Mouse (Mus musculus) embryonic stem cell, embryonic (primary cell): ENCODE measurements around the gene 1600015I10Rik.
"Not testable (repeated sequence)": the region's sequence is repeated elsewhere in the genome, so short reads cannot be mapped to it uniquely, and the experiment has no call there.

ENCODE experiments used
- CTCF ChIA-PET, 4 experiments: fragments of 300-600 bp in 2 of 4; fragments of 350-600 bp in 2 of 4; sonication (Branson Sonifier 250); formaldehyde crosslinking; loops; one replicate each; lab custom pipeline; 2022; ENCODE audit warnings: inconsistent platforms in 2 of 4; lab: Charles Lee
- POLR2A ChIA-PET, 4 experiments: fragments of 300-600 bp in 2 of 4; fragments of 350-600 bp in 2 of 4; sonication (Branson Sonifier 250); formaldehyde crosslinking; loops; one replicate each; lab custom pipeline; 2022; ENCODE audit warnings: antibody characterized with exemption in 4 of 4, inconsistent platforms in 1 of 4; lab: Charles Lee

Gene 1600015I10Rik

DNA sequence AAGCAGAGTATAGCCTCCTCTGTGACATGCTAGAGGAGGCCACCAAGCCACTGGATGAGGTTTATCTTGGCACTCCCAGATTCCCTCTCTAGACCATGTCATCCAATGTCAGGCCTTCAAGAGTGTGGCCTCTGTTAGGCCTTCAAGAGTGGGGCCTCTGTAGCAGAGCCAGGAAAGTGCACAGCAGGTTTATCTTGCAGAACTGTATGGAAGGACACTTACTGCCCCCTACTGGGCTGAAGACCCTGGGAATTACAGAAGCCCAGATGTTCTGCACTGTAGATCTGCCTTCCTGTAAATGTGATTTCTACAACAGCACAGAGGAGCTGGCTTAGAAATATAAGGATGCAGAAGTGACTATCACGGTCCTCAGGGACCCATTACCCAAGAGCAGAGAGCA is 25.3 kb downstream of the 1600015I10Rik start:
- CTCF ChIA-PET: interaction anchor here in 2 of 4 experiments (0.6 to 0.7 kb wide), 2 partner anchors 313 to 406 kb away, joined by 3 read pairs; no protein-coding TSS in a partner anchor
- POLR2A ChIA-PET: no interaction called here

DNA sequence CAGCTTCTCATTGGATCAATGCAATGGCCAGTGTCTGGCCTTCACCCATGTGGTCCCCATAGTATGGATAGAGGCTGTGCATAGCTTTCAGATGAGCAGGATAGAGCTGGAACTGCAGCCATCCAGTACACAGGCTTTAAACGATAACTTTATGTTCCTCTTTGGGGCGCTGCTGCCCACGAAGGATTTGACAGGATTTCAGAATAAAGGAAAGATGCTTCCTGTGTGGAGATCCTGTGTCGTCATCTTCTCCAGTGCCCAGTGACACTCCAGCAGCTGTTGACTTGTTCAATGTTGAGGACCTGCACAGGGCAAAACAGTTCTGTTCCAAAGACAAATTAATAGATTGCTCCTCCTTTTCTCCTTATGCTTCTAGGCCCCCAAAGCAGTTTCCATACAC is 27.1 kb downstream of the 1600015I10Rik start:
- POLR2A ChIA-PET: no interaction called here
- CTCF ChIA-PET: interaction anchor here in 2 of 4 experiments (0.5 to 2.1 kb wide), 3 partner anchors 96 to 1629 kb away, joined by 3 to 17 read pairs (median 3); no protein-coding TSS in a partner anchor

DNA sequence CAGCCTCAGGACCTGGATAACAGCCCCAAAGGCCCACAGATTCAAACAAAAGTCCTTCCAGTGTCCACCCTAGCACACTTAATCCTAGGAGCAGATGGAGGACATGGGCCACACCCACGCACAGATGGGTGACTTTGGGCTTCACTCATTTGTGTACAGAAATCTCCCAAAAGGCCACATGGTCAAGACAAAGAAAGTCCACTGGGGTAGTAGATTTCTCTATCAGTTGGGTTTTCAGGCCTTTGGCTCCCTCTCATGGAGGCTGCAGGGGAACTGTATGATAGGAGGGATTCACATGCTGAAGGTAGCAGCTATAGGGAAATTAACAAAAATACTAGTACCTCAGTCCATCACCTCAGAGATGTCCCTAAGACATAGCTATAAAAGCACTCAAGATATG is 28.4 kb downstream of the 1600015I10Rik start:
- POLR2A ChIA-PET: no interaction called here
- CTCF ChIA-PET: interaction anchor here (0.5 to 2.1 kb wide), 8 partner anchors 98 to 312 kb away, joined by 3 to 17 read pairs (median 6); no protein-coding TSS in a partner anchor

DNA sequence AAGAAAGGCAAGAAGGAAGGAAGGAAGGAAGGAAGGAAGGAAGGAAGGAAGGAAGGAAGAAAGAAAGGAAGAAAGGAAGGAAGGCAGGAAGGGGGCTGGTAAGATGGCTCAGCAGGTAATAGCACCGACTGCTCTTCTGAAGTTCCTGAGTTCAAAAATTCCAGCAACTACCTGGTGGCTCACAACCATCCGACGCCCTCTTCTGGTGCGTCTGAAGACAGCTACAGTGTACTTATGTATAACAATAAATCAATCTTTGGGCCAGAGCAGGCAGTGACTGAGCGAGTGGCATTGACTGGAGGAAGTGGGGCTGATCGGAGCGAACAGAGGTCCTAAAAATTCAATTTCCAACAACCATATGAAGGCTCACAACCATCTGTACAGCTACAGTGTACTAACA is 29.5 kb downstream of the 1600015I10Rik start:
- CTCF ChIA-PET: interaction anchor here (0.5 to 1.7 kb wide), 11 partner anchors 12 to 1619 kb away, joined by 3 to 10 read pairs (median 4); no protein-coding TSS in a partner anchor
- POLR2A ChIA-PET: interaction anchor here in 3 of 4 experiments (0.5 to 1.0 kb wide), 3 partner anchors 99 to 642 kb away, joined by 3 read pairs; no protein-coding TSS in a partner anchor

DNA sequence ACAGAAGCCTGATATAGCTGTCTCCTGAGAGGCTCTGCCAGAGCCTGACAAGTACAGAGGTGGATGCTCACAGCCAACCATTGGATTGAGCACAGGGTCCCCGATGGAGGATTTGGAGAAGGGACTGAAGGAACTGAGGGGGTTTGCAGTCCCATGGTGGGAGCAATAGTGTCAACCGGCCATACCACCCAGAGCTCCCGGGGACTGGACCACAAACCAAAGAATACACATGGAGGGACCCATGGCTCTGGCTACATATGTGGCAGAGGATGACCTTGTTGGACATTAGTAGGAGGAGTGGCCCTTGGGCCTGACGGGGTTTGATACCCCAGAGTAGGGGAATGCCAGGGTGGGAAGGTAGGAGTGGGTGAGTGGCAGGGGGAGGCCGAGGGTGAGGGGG is 37.0 kb downstream of the 1600015I10Rik start:
- POLR2A ChIA-PET, CTCF ChIA-PET: not testable (repeated sequence)

DNA sequence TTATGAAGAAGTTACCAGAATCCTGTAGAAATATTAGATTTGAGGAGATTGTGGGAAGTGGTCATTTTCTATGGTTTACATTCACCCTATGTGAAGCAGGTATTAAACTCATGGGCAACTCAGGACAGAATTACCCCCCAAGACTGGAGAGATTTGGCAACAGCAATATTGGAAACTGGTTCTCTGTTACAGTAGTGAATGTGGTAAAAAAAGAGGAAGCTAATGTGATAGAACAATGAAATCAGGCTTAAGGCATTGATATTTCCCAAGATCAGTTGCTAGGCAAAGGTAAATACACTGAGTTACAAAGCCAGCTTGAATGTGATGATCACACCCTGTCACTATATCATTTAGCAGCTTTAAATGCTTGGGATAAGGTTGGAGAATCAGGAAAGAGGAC is 38.2 kb downstream of the 1600015I10Rik start:
- CTCF ChIA-PET: no interaction called here
- POLR2A ChIA-PET: no interaction called here

DNA sequence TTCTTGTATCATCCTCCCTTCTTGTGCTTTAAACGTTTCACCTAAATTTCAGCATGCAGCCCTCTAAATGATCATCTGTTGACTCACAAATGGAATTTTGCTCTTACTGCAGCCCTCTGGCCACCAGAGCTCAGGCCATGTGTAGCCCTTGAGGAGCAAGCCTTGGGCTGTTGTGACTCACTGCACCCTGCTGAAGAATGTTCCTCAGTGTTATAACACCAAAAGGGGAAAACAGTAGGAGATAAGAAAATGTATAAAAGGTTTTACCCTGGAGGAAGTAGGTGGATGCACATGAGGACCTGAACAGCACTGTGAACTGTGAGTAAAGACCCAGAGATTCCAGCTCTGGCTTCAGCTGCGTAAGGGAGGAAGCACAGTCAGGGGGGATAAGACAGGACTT is 45.0 kb downstream of the 1600015I10Rik start, which contains the start of gene Doxl2:
Gene Doxl2 (plus strand): TSS at position 301 of the 400 bp plus-strand sequence.
- POLR2A ChIA-PET: no interaction called here
- CTCF ChIA-PET: interaction anchor here in 1 of 4 experiments (1.2 kb wide), 1 partner anchor 114 kb away, joined by 4 read pairs; no protein-coding TSS in a partner anchor

DNA sequence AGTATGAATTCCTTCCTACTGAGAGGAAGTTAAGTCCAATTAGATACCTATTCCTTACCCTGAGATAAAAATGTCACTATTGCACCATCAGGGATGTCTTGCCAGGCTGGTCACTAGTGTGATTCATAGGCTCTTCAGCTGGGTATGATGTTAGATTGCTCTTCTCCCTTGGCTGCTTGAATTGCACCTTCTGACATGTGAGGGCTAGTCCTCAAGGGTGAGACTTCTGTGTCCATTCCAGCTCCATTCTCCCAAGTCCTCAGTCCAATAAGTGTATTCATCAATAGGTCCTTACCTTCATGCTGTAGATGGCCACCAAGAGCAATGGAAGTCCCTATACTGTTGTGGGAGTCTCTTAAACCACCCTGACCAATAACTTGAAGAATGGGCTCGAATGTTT is 49.9 kb downstream of the 1600015I10Rik start:
- CTCF ChIA-PET: no interaction called here
- POLR2A ChIA-PET: interaction anchor here in 1 of 4 experiments (1.9 kb wide), 1 partner anchor 9 kb away, joined by 5 read pairs; no protein-coding TSS in a partner anchor

DNA sequence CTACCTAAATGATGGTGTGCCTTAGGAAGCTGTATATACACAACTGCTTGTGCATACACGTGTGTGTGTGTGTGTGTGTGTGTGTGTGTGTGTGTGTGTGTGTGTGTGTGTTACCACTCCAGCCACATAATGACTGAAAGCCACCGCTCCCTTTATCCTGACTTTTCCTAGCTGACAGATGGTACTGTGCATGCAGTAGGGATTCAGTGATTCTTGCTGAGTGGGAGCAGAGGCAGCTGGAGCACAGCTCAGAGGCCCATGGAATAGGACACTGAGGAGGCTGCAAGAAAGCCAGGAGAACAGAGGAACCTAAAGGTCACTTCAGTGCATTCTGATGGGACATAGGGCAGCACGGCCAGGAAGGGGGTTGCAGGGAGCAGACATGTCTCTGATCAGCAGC is 52.6 kb downstream of the 1600015I10Rik start:
- ChIA-PET POLR2A (interaction anchor here in 1 of 4 experiments (0.7 kb wide), 1 partner anchor 38 kb away, joined by 4 read pairs; no protein-coding TSS in a partner anchor), CTCF (interaction anchor here in 2 of 4 experiments (0.5 to 0.6 kb wide), 2 partner anchors 118 to 1735 kb away, joined by 3 to 6 read pairs; no protein-coding TSS in a partner anchor)
